Mouse (Mus musculus): ENCODE results near the gene Atrn. TPM values are rescaled to one million over a fixed set of nuclear protein-coding genes. Genes with fewer than 3 reads are reported as not detected.

Gene Atrn
- polyA plus RNA-seq, 1 experiment from 2014 or later: 13.7 TPM

DNA sequence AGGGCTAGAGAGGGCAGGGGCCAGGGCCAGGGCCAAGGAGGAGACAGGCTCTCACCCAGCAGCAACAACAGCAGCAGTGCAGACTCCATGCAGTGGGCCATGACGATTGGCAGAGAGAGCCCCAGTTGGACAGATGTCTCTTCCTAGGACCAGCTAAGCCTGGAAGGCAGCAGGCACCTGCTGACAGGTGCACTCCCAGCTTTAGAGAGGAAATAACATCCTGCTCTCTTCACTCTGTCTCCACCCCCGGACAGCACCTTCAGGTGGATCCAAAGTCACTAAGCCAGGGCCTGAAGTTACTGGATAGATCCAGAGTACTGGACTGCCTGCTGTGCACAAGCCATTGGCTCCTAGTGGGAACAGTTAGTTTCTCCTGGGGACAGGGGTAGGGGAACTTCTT, 136.7 kb downstream of the Atrn start, which contains the start of gene Gfra4:
Gfra4 (minus strand) TSS at position 101 of the 400 bp plus-strand sequence.
- H3K27me3 ChIP-seq (replicated peaks): peaks cover 27% of the 10 kb centered on the region
- 71% methylated on average over 2 of the region's 2 CpGs for WGBS
- ATAC-seq (ENCODE audit: low FRiP score): no peak
- H3K4me2 ChIP-seq: peak within 1 kb of the TSS; percentile 67
- H3K9me3 ChIP-seq (replicated peaks): no peaks in the 10 kb centered on the region
- no peak within 1 kb of the TSS for H3K27ac ChIP-seq (replicated peaks)
- peak within 1 kb of the TSS; percentile 61 for H3K4me3 ChIP-seq (replicated peaks)
- peaks cover 24% of the 10 kb centered on the region for H3K4me1 ChIP-seq
- peak within 1 kb of the TSS; percentile 73 for H3K9ac ChIP-seq (replicated peaks)
- H3K36me3 ChIP-seq: no peaks in the 10 kb centered on the region

DNA sequence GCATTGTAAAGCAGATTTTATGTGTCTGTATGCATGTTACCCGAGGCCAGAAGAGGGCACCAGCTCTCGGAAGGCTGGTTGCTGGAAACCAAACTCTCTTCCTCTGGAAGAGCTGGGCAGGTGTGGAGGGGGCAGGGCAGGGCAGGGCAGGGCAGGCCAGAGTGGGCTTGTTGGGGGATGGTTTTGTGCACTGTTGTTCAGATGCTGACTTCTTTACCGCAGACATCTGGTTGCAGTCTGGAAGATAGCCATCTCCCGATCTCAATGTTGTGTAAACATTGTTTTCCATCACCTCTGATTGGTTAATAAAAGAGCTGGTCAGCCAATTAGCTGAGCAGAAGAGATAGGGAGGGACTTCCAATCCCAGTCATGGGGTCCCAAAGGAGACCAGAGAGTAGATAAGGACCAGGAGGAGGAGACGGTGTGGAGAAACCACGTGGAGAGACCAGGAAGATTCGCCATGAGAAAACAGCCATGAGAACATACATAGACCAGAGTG, 138.1 kb downstream of the Atrn start:
- H3K36me3 ChIP-seq: no peaks in the 10 kb centered on the region
- H3K4me3 ChIP-seq (replicated peaks): 0 out of 2 replicates have a peak overlapping the region, but pooled peaks have one; percentile 7
- peaks cover 24% of the 10 kb centered on the region for H3K4me1 ChIP-seq
- H3K27ac ChIP-seq (replicated peaks): no peak overlapping the region
- no peak overlapping the region for H3K9ac ChIP-seq (replicated peaks)
- WGBS: 16% methylated on average over 7 of the region's 7 CpGs
- ATAC-seq (ENCODE audit: low FRiP score): no peak
- peaks cover 27% of the 10 kb centered on the region for H3K27me3 ChIP-seq (replicated peaks)
- peak overlapping the region; percentile 19; the same call in 1 of the 2 replicates for H3K4me2 ChIP-seq
- no peaks in the 10 kb centered on the region for H3K9me3 ChIP-seq (replicated peaks)

DNA sequence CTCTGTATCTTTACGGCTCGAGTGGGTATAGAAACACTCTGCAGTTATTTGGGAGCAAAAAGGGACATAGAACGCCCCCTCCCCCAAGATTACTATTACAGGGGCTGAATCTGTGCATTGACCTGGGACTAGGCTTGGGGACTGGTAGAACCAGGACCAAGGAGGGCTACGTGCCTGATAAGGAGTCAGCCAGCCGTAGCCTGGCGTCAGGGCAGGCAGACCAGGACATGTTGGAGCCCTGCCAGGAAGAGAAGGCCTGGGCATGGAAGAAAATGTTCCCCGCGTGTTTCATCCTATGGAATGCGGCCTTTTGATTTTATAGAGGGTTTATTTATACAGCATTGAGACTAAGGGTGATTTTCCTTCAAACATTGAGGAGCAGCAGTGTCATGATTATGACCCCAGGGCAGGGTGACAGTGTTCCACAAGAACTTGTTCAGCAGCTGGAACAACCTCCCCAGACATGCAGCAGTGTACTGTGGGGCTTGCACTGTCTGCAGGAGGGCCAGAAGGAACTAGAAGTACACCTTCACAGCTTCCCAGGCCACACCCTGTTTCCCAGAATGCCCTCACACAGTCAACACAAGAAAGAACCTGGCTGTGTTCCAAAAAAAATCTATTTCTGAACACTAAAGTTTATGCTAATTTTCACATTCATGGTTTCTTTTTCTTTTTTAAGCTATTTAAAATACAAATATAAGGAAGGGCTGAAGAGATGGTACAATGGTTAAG, 138.9 kb downstream of the Atrn start:
- ATAC-seq (ENCODE audit: low FRiP score): no peak
- Histone ChIP-seq H3K4me2 (no peak overlapping the region), H3K4me3 (replicated peaks) (no peak overlapping the region), H3K27ac (replicated peaks) (no peak overlapping the region), H3K36me3 (no peaks in the 10 kb centered on the region), H3K9ac (replicated peaks) (no peak overlapping the region), H3K9me3 (replicated peaks) (no peaks in the 10 kb centered on the region), H3K4me1 (peaks cover 21% of the 10 kb centered on the region), H3K27me3 (replicated peaks) (peaks cover 21% of the 10 kb centered on the region)
- WGBS: 89% methylated on average over 9 of the region's 9 CpGs

DNA sequence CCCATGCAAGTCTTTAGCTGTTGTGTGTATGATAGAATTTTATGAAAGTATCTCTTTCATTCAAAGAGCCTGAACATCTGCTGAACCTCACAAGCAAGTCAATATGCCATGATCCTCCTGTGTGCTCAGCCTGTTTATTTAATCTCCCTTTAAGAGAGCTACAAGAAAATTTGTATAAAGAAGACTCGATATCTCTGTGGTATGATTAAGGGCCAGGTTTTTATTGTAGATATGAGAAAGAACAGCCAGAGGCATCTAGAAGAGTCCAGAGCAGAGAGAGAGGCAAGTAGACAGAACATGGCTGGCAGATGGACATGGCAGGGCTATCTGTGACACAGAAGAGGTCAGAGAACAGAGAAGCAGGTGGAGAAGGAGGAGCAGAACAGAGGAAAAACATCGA, 139.7 kb downstream of the Atrn start:
- H3K9ac ChIP-seq (replicated peaks): no peak overlapping the region
- peaks cover 13% of the 10 kb centered on the region for H3K4me1 ChIP-seq
- H3K4me3 ChIP-seq (replicated peaks): no peak overlapping the region
- no peaks in the 10 kb centered on the region for H3K36me3 ChIP-seq
- H3K27ac ChIP-seq (replicated peaks): no peak overlapping the region
- 88% methylated on average over 2 of the region's 2 CpGs for WGBS
- H3K27me3 ChIP-seq (replicated peaks): peaks cover 20% of the 10 kb centered on the region
- H3K4me2 ChIP-seq: no peak overlapping the region
- H3K9me3 ChIP-seq (replicated peaks): no peaks in the 10 kb centered on the region
- ATAC-seq (ENCODE audit: low FRiP score): no peak

DNA sequence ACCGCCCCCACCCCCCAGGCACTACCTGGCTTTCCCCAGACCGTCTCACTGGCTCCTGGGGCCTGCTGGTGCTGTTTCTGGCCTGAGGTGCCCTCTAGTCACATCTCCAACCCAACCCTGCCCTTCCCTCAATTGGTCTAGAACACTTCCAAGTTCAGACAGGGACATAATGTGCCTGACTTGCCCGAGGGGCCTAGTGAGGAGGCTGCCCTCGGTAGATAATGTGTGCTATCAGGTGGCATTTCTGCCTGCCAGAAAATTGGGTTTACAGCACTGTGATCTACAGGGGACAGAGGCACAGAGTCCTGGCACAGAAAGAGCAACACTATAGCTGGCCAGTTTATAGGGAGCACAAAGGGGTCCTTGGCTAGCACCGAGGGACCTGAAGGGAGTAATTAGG, 145.7 kb downstream of the Atrn start:
- Histone ChIP-seq H3K4me1 (peaks cover 28% of the 10 kb centered on the region), H3K36me3 (no peaks in the 10 kb centered on the region), H3K4me3 (replicated peaks) (no peak overlapping the region), H3K9ac (replicated peaks) (no peak overlapping the region), H3K9me3 (replicated peaks) (no peaks in the 10 kb centered on the region), H3K4me2 (no peak overlapping the region), H3K27ac (replicated peaks) (no peak overlapping the region), H3K27me3 (replicated peaks) (peaks cover 62% of the 10 kb centered on the region)
- 68% methylated on average over 5 of the region's 5 CpGs for WGBS
- ATAC-seq (ENCODE audit: low FRiP score): no peak

DNA sequence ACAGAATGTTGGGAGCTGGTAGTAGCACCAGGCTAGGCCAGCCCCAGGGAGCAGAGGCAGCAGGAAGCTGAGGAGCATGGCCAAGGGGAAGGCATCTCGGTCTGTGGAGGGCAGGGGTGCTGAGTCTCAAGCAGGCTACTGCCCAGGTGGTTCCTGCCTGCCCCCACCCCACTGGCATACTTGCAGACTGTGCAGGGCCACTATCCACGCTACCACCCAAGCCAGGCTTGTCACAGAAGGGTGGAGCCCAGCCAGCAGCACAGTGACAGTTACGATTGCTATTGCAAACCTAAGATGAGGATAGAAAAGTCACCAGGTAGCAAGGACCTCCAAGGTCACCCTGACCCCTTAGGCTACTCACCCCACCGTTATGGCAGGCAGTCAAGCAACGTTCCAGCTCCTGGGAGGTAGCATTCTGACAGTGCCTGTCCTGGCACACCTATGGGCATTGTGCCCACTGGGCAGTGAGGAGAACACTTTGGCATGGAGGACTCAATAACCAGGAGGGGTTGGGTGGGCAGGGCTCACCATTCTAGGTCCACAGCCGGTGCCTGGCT, 146.6 kb downstream of the Atrn start:
- 68% methylated on average over 6 of the region's 6 CpGs for WGBS
- no peak for ATAC-seq (ENCODE audit: low FRiP score)
- peaks cover 60% of the 10 kb centered on the region for H3K27me3 ChIP-seq (replicated peaks)

DNA sequence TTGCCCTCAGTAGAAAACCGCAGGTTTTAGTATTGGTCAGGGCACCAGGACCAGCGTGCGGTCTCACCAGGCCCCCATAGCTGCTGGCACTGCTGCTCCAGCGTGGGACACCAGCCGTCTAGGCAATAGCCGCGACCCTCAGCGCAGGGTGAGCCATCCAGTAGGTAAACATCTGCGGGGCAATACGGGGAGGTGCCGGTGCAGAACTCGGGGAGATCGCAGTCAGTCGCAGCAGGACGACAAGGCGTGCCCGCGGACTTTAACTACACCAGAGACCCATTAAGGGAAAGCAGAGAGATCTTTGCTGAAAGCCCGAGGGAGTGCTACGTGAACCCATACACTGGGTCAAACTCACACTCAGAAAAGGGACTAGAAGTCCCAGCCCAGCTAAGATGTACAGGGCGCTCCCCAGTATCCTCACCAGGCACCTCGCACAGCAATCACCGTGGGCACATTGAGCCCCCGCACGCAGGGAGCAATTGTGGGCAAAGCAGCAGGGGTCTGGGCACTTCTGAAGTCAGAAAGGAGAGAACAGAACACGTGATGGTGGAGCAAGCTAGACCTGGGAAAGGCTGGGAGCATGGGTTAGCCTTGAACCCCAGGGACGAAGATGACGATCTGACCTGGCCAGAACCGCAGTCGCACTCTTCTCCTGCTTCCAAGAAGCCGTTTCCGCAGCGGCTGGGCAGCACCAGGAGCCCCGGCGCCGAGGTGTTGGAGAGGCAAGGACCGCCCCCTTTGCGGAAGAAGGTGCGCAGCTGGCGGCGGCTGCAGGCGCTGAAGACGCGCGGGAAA, 147.8 kb downstream of the Atrn start:
- Histone ChIP-seq H3K27ac (replicated peaks) (no peak overlapping the region), H3K4me2 (peak overlapping the region; percentile 60), H3K9me3 (replicated peaks) (no peaks in the 10 kb centered on the region), H3K27me3 (replicated peaks) (peaks cover 60% of the 10 kb centered on the region), H3K4me3 (replicated peaks) (peak overlapping the region; percentile 37), H3K36me3 (no peaks in the 10 kb centered on the region), H3K9ac (replicated peaks) (peak overlapping the region; percentile 28), H3K4me1 (peaks cover 28% of the 10 kb centered on the region)
- peak; percentile 37; the same call in 1 of the 2 replicates for ATAC-seq (ENCODE audit: low FRiP score)
- under 1% methylated on average over 45 of the region's 45 CpGs for WGBS

More for the DNA sequence above, 146.6 kb downstream of the Atrn start:
- no peaks in the 10 kb centered on the region for H3K9me3 ChIP-seq (replicated peaks)
- H3K4me2 ChIP-seq: no peak overlapping the region
- H3K9ac ChIP-seq (replicated peaks): no peak overlapping the region
- no peaks in the 10 kb centered on the region for H3K36me3 ChIP-seq
- H3K27ac ChIP-seq (replicated peaks): no peak overlapping the region
- no peak overlapping the region for H3K4me3 ChIP-seq (replicated peaks)
- H3K4me1 ChIP-seq: peaks cover 28% of the 10 kb centered on the region

DNA sequence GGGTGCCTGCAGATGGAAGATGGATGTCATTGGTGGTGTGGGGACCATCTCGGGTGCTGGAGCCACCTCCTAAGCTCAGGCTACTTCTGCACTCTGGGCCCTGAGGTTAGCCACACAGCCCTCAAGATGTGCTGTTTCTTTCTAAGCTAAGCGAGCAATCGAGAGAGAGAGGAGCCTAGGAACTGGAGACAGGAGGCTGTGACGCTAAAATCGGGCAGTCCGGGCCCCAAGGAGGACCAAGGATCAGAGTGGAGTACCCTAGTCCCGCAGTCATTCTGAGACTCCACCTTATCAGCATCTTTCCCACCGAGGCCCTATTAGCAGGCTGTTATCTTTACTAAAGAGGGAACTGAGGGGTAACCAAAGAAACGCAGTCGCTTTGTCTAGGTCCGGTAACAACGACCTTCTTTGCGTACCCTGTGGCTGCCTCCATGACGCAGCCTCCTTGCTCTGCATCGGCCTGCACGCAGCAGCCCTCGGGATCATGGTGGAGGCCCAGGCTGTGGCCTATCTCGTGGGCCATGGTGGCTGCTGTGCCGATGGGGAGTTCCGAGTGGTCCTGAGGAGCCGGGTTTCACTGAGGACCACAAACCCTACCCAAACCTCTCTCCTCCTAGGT, 148.5 kb downstream of the Atrn start:
- 0 out of 2 replicates have a peak, but pooled peaks have one; percentile 17 for ATAC-seq (ENCODE audit: low FRiP score)
- WGBS: 2% methylated on average over 21 of the region's 21 CpGs
- Histone ChIP-seq H3K36me3 (no peaks in the 10 kb centered on the region), H3K4me2 (peak overlapping the region; percentile 60), H3K27me3 (replicated peaks) (peaks cover 60% of the 10 kb centered on the region), H3K9ac (replicated peaks) (peak overlapping the region; percentile 28), H3K4me3 (replicated peaks) (peak overlapping the region; percentile 37), H3K9me3 (replicated peaks) (no peaks in the 10 kb centered on the region), H3K4me1 (peaks cover 31% of the 10 kb centered on the region), H3K27ac (replicated peaks) (no peak overlapping the region)

DNA sequence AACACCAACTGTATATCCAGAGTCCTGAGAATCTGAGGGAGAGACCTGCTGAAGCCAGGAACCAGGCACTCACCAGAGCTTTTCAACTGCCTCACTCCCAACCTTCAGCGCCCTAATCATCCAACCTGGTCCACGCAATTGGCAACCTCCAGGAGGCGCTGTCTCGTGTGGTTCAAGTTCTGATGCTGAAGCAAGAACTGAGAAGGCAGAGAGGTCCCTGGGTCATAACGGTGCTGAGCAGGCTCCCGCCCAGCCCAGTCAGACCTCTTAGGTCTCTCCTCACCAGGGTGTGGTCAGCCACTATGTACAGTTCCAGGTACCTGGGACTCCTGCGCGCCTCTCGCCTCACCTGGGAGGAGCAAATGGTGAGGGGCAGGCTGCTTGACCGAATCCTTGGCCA, 149.3 kb downstream of the Atrn start:
- peaks cover 60% of the 10 kb centered on the region for H3K27me3 ChIP-seq (replicated peaks)
- peaks cover 36% of the 10 kb centered on the region for H3K4me1 ChIP-seq
- 4% methylated on average over 10 of the region's 10 CpGs for WGBS
- 0 out of 2 replicates have a peak, but pooled peaks have one; percentile 23 for ATAC-seq (ENCODE audit: low FRiP score)
- H3K36me3 ChIP-seq: no peaks in the 10 kb centered on the region
- H3K4me2 ChIP-seq: peak overlapping the region; percentile 60
- no peak overlapping the region for H3K27ac ChIP-seq (replicated peaks)
- H3K9me3 ChIP-seq (replicated peaks): no peaks in the 10 kb centered on the region
- no peak overlapping the region for H3K4me3 ChIP-seq (replicated peaks)
- no peak overlapping the region for H3K9ac ChIP-seq (replicated peaks)

DNA sequence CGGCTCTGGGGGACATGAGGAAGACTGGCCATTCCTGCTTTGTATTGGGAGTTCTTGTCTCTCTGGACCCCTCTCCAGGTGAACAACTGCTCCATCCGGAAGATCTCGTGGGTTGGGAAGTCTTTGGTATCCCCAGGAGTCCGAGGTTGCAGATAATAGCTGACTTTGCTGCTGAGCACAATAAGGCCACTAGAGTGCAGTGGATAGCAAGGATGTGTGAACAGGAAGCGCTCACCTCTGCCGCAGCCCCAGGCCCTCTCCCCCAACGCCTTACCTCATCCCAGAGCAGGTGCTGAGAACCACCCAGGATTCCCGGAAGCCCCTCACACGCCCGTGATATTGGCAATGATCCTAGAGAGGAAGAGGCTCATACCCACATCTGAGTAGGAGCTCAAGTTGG, 149.9 kb downstream of the Atrn start:
- H3K4me2 ChIP-seq: peak overlapping the region; percentile 60

DNA sequence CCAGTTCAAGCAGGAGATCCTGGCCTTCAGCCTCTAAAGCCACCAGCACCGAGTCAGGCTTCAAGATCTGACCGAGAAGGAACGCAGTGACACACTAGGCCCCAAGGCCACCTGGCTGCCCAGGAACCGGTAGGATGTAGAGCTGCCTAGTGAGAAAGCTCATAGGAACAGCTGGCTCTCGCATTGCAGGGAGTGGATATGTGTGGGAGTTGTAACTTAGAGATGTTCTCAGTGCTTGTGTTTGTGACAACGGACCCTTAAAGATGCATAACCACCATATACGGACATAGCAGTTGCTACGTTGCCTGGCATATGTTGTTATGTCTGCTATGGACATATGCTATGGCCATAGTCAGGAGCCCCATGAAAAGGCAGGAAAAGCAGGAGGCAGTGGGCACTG, 152.4 kb downstream of the Atrn start:
- no peak for ATAC-seq (ENCODE audit: low FRiP score)

More for the DNA sequence above, 149.9 kb downstream of the Atrn start:
- 3% methylated on average over 10 of the region's 10 CpGs for WGBS
- H3K4me3 ChIP-seq (replicated peaks): no peak overlapping the region
- H3K4me1 ChIP-seq: peaks cover 36% of the 10 kb centered on the region
- no peak overlapping the region for H3K27ac ChIP-seq (replicated peaks)
- no peak overlapping the region for H3K9ac ChIP-seq (replicated peaks)
- no peaks in the 10 kb centered on the region for H3K36me3 ChIP-seq
- peaks cover 55% of the 10 kb centered on the region for H3K27me3 ChIP-seq (replicated peaks)
- peak; percentile 48; the same call in 1 of the 2 replicates for ATAC-seq (ENCODE audit: low FRiP score)
- H3K9me3 ChIP-seq (replicated peaks): no peaks in the 10 kb centered on the region

More for the DNA sequence above, 152.4 kb downstream of the Atrn start:
- no peak overlapping the region for H3K4me3 ChIP-seq (replicated peaks)
- H3K4me1 ChIP-seq: peaks cover 41% of the 10 kb centered on the region
- no peaks in the 10 kb centered on the region for H3K9me3 ChIP-seq (replicated peaks)
- H3K27me3 ChIP-seq (replicated peaks): peaks cover 50% of the 10 kb centered on the region
- no peak overlapping the region for H3K27ac ChIP-seq (replicated peaks)
- H3K9ac ChIP-seq (replicated peaks): no peak overlapping the region
- no peak overlapping the region for H3K4me2 ChIP-seq
- WGBS: 95% methylated on average over 8 of the region's 8 CpGs
- no peaks in the 10 kb centered on the region for H3K36me3 ChIP-seq
